Mouse (Mus musculus) cerebellum, adult 2 months (tissue): ENCODE results near the gene Hist1h2bb.

Experiments
- CTCF ChIP-seq: fragments of 200-500 bp; IDR thresholded peaks from 2 replicates; pipeline ENCODE4 v1.5.1; 2011; ENCODE audit warnings: low read depth, mild to moderate bottlenecking, control low read depth, low read length, moderate library complexity, borderline replicate concordance; ENCODE audit not compliant: insufficient read depth
- POLR2A ChIP-seq: fragments of 200-500 bp; IDR thresholded peaks from 2 replicates; pipeline ENCODE4 v1.6.1; 2011; ENCODE audit warnings: low read length, control low read depth, borderline replicate concordance; ENCODE audit not compliant: insufficient read depth

DNA sequence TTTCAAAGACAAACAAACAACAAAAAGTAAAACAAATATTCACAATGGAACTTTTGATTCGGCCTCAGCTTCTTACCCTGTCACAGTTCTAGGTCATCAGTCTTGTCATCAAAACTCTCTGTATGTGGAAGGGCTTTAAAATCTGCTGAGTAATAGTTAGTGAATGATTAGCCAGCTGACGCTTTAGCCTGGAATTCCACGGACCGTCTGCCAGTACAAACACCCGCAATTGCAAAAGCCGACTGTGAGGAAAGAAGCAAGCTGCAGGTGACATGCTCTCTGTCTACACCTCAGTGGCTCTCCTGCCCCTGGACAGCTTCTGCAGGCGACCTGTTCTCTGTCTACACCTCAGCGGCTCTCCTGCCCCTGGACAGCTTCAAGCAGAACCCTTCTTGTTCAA is 16.1 kb upstream of the Hist1h2bb start:
- no peak for TF ChIP-seq CTCF
- TF ChIP-seq POLR2A = no peak
